Mouse (Mus musculus) adrenal gland, adult 18-20 months (tissue): Measurements from ENCODE around the gene Syne3. TPM values are rescaled to one million over a fixed set of nuclear protein-coding genes. Genes with fewer than 3 reads are reported as not detected.
A peak's percentile ranks its signal among the peaks of the same experiment; 100 is the strongest.

ENCODE experiments used
- DNase-seq, 2 experiments: peaks; one replicate each; pipeline ENCODE4 v3.0.0; 2021 to 2022; ENCODE audit warnings: low spot score in 2 of 2
- total RNA-seq, 2 experiments: library from RNA; stranded (reverse); gene quantifications; 1 replicate in 1 of 2; 2 replicates in 1 of 2; pipeline ENCODE4 v1.2.3; 2021

Gene Syne3
- total RNA-seq, 2 experiments from 2014 or later = 9.3 to 11.4 TPM

GRCm38 (mm10) chr12:105002340-105003132 is 7.1 kb downstream of the Syne3 start:
- DNase-seq = no peak

- no peak for DNase-seq
Measured at GRCm38 (mm10) chr12:105001317-105001716, 8.3 kb downstream of the Syne3 start.

- no peak for DNase-seq
Measured at GRCm38 (mm10) chr12:105000487-105001283, 8.9 kb downstream of the Syne3 start.

GRCm38 (mm10) chr12:104999171-104999570 is 10.4 kb downstream of the Syne3 start:
- no peak for DNase-seq

- no peak for DNase-seq
Measured at GRCm38 (mm10) chr12:104998541-104998940, 11.1 kb downstream of the Syne3 start.

- no peak for DNase-seq
Measured at GRCm38 (mm10) chr12:104997641-104998293, 11.8 kb downstream of the Syne3 start.

- no peak for DNase-seq
Measured at GRCm38 (mm10) chr12:104997159-104997558, 12.4 kb downstream of the Syne3 start.

GRCm38 (mm10) chr12:104996012-104996728 is 13.4 kb downstream of the Syne3 start:
- no peak for DNase-seq

- DNase-seq = no peak
Measured at GRCm38 (mm10) chr12:104995259-104995876, 14.2 kb downstream of the Syne3 start.

- DNase-seq = no peak
Measured at GRCm38 (mm10) chr12:104992838-104993237, 16.8 kb downstream of the Syne3 start.

GRCm38 (mm10) chr12:104992123-104992741 is 17.4 kb downstream of the Syne3 start:
- DNase-seq = no peak

GRCm38 (mm10) chr12:104990741-104991454 is 18.7 kb downstream of the Syne3 start:
- no peak for DNase-seq

- no peak for DNase-seq
Measured at GRCm38 (mm10) chr12:104987936-104988335, 21.7 kb downstream of the Syne3 start.

- DNase-seq = no peak
Measured at GRCm38 (mm10) chr12:104986781-104987180, 22.8 kb downstream of the Syne3 start.

GRCm38 (mm10) chr12:104986001-104986400 is 23.6 kb downstream of the Syne3 start:
- DNase-seq = no peak

GRCm38 (mm10) chr12:104985088-104985487 is 24.5 kb downstream of the Syne3 start:
- DNase-seq = no peak

GRCm38 (mm10) chr12:104983476-104983875 is 26.1 kb downstream of the Syne3 start:
- DNase-seq = peak in 1 of 2 experiments; percentile 54

GRCm38 (mm10) chr12:104978943-104979723 is 30.5 kb downstream of the Syne3 start:
- no peak for DNase-seq

- DNase-seq = peak; percentile 60 to 70
Measured at GRCm38 (mm10) chr12:104978420-104978819, 31.2 kb downstream of the Syne3 start.
